Mouse (Mus musculus): ENCODE measurements around the gene Kcns3.
"Not testable (repeated sequence)": the region's sequence is repeated elsewhere in the genome, so short reads cannot be mapped to it uniquely, and the experiment has no call there.

Kcns3 gene

GRCm38 (mm10) chr12:11066865-11067264, 84.0 kb downstream of the Kcns3 start:
- DNase-seq, result no peak

GRCm38 (mm10) chr12:11052676-11053075, 98.2 kb downstream of the Kcns3 start:
- DNase-seq, result not testable (repeated sequence)

GRCm38 (mm10) chr12:11041821-11042220, 109.0 kb downstream of the Kcns3 start:
- DNase-seq, result no peak

Data from cerebellum, postnatal 14 days (tissue).